Mouse (Mus musculus): Measurements from ENCODE around the gene Nipal1. TPM values are rescaled to one million over a fixed set of nuclear protein-coding genes. Genes with fewer than 3 reads are reported as not detected.

The Nipal1 gene
- polyA plus RNA-seq, 1 experiment, result 0.11 TPM

GRCm38 (mm10) chr5:72681451-72681850 is 33.9 kb downstream of the Nipal1 start:
- Histone ChIP-seq H3K27me3 (ENCODE audit: control insufficient read depth, insufficient read depth, low read length) (no peaks in the 10 kb centered on the region), H3K27ac (ENCODE audit: insufficient read depth, low read length) (no peak overlapping the region), H3K36me3 (ENCODE audit: control insufficient read depth, insufficient read depth, low read length) (no peaks in the 10 kb centered on the region), H3K4me1 (ENCODE audit: control insufficient read depth, insufficient read depth, insufficient read length) (no peaks in the 10 kb centered on the region), H3K4me3 (ENCODE audit: extremely low read depth, insufficient read depth, insufficient read length) (no peak overlapping the region)
- no peak for DNase-seq (ENCODE audit: low read depth in 1 of 2, low spot score in 2 of 2)
- TF ChIP-seq CTCF (IDR thresholded peaks at IDR 0.05; ENCODE audit: extremely low read depth, insufficient read depth, insufficient read length, insufficient replicate concordance) (no peak), POLR2A (IDR thresholded peaks at IDR 0.05; ENCODE audit: low read depth, low read length) (no peak)
- 57% methylated on average over 6 of the region's 6 CpGs for WGBS

- H3K4me1 ChIP-seq (ENCODE audit: control insufficient read depth, insufficient read depth, insufficient read length), result no peaks in the 10 kb centered on the region
- DNase-seq (ENCODE audit: low read depth in 1 of 2, low spot score in 2 of 2), result no peak
Measured at GRCm38 (mm10) chr5:72689556-72689955, 42.0 kb downstream of the Nipal1 start.

GRCm38 (mm10) chr5:72690516-72690915 is 42.9 kb downstream of the Nipal1 start:
- H3K4me3 ChIP-seq (ENCODE audit: extremely low read depth, insufficient read depth, insufficient read length), result no peak overlapping the region
- no peak for DNase-seq (ENCODE audit: low read depth in 1 of 2, low spot score in 2 of 2)
- H3K4me1 ChIP-seq (ENCODE audit: control insufficient read depth, insufficient read depth, insufficient read length), result no peaks in the 10 kb centered on the region
- H3K27me3 ChIP-seq (ENCODE audit: control insufficient read depth, insufficient read depth, low read length), result no peaks in the 10 kb centered on the region
- H3K36me3 ChIP-seq (ENCODE audit: control insufficient read depth, insufficient read depth, low read length), result no peaks in the 10 kb centered on the region
- TF ChIP-seq CTCF (IDR thresholded peaks at IDR 0.05; ENCODE audit: extremely low read depth, insufficient read depth, insufficient read length, insufficient replicate concordance) (no peak), POLR2A (IDR thresholded peaks at IDR 0.05; ENCODE audit: low read depth, low read length) (no peak)
- no peak overlapping the region for H3K27ac ChIP-seq (ENCODE audit: insufficient read depth, low read length)
- WGBS, result 91% methylated on average over 5 of the region's 5 CpGs

More at GRCm38 (mm10) chr5:72689556-72689955, 42.0 kb downstream of the Nipal1 start:
- no peaks in the 10 kb centered on the region for H3K27me3 ChIP-seq (ENCODE audit: control insufficient read depth, insufficient read depth, low read length)
- WGBS, result 93% methylated on average over 7 of the region's 7 CpGs
- no peaks in the 10 kb centered on the region for H3K36me3 ChIP-seq (ENCODE audit: control insufficient read depth, insufficient read depth, low read length)
- no peak overlapping the region for H3K4me3 ChIP-seq (ENCODE audit: extremely low read depth, insufficient read depth, insufficient read length)
- TF ChIP-seq CTCF (IDR thresholded peaks at IDR 0.05; ENCODE audit: extremely low read depth, insufficient read depth, insufficient read length, insufficient replicate concordance) (no peak), POLR2A (IDR thresholded peaks at IDR 0.05; ENCODE audit: low read depth, low read length) (no peak)
- H3K27ac ChIP-seq (ENCODE audit: insufficient read depth, low read length), result no peak overlapping the region

GRCm38 (mm10) chr5:72694684-72695083 is 47.1 kb downstream of the Nipal1 start:
- TF ChIP-seq POLR2A (IDR thresholded peaks at IDR 0.05; ENCODE audit: low read depth, low read length) (no peak), CTCF (IDR thresholded peaks at IDR 0.05; ENCODE audit: extremely low read depth, insufficient read depth, insufficient read length, insufficient replicate concordance) (no peak)
- Histone ChIP-seq H3K27me3 (ENCODE audit: control insufficient read depth, insufficient read depth, low read length) (no peaks in the 10 kb centered on the region), H3K36me3 (ENCODE audit: control insufficient read depth, insufficient read depth, low read length) (no peaks in the 10 kb centered on the region), H3K27ac (ENCODE audit: insufficient read depth, low read length) (no peak overlapping the region), H3K4me3 (ENCODE audit: extremely low read depth, insufficient read depth, insufficient read length) (no peak overlapping the region), H3K4me1 (ENCODE audit: control insufficient read depth, insufficient read depth, insufficient read length) (no peaks in the 10 kb centered on the region)
- WGBS, result 81% methylated on average over 2 of the region's 2 CpGs
- no peak for DNase-seq (ENCODE audit: low read depth in 1 of 2, low spot score in 2 of 2)

- WGBS, result 92% methylated on average over 13 of the region's 13 CpGs
- H3K4me3 ChIP-seq (ENCODE audit: extremely low read depth, insufficient read depth, insufficient read length), result no peak overlapping the region
- H3K27ac ChIP-seq (ENCODE audit: insufficient read depth, low read length), result no peak overlapping the region
- DNase-seq (ENCODE audit: low read depth in 1 of 2, low spot score in 2 of 2), result no peak
- H3K4me1 ChIP-seq (ENCODE audit: control insufficient read depth, insufficient read depth, insufficient read length), result no peaks in the 10 kb centered on the region
- no peaks in the 10 kb centered on the region for H3K27me3 ChIP-seq (ENCODE audit: control insufficient read depth, insufficient read depth, low read length)
- TF ChIP-seq POLR2A (IDR thresholded peaks at IDR 0.05; ENCODE audit: low read depth, low read length) (no peak), CTCF (IDR thresholded peaks at IDR 0.05; ENCODE audit: extremely low read depth, insufficient read depth, insufficient read length, insufficient replicate concordance) (no peak)
- H3K36me3 ChIP-seq (ENCODE audit: control insufficient read depth, insufficient read depth, low read length), result no peaks in the 10 kb centered on the region
Measured at GRCm38 (mm10) chr5:72696491-72696890, 48.9 kb downstream of the Nipal1 start.

- Histone ChIP-seq H3K27me3 (ENCODE audit: control insufficient read depth, insufficient read depth, low read length) (no peaks in the 10 kb centered on the region), H3K27ac (ENCODE audit: insufficient read depth, low read length) (no peak overlapping the region), H3K4me3 (ENCODE audit: extremely low read depth, insufficient read depth, insufficient read length) (no peak overlapping the region), H3K4me1 (ENCODE audit: control insufficient read depth, insufficient read depth, insufficient read length) (no peaks in the 10 kb centered on the region), H3K36me3 (ENCODE audit: control insufficient read depth, insufficient read depth, low read length) (no peaks in the 10 kb centered on the region)
- DNase-seq (ENCODE audit: low read depth in 1 of 2, low spot score in 2 of 2), result no peak
- WGBS, result 88% methylated on average over 3 of the region's 3 CpGs
- no peak for TF ChIP-seq POLR2A (IDR thresholded peaks at IDR 0.05; ENCODE audit: low read depth, low read length)
- no peak for TF ChIP-seq CTCF (IDR thresholded peaks at IDR 0.05; ENCODE audit: extremely low read depth, insufficient read depth, insufficient read length, insufficient replicate concordance)
Measured at GRCm38 (mm10) chr5:72698343-72698742, 50.7 kb downstream of the Nipal1 start.

- TF ChIP-seq POLR2A (IDR thresholded peaks at IDR 0.05; ENCODE audit: low read depth, low read length), result no peak
- TF ChIP-seq CTCF (IDR thresholded peaks at IDR 0.05; ENCODE audit: extremely low read depth, insufficient read depth, insufficient read length, insufficient replicate concordance), result no peak
- Histone ChIP-seq H3K36me3 (ENCODE audit: control insufficient read depth, insufficient read depth, low read length) (no peaks in the 10 kb centered on the region), H3K27ac (ENCODE audit: insufficient read depth, low read length) (no peak overlapping the region), H3K4me1 (ENCODE audit: control insufficient read depth, insufficient read depth, insufficient read length) (no peaks in the 10 kb centered on the region), H3K4me3 (ENCODE audit: extremely low read depth, insufficient read depth, insufficient read length) (no peak overlapping the region), H3K27me3 (ENCODE audit: control insufficient read depth, insufficient read depth, low read length) (no peaks in the 10 kb centered on the region)
- 88% methylated on average over 7 of the region's 7 CpGs for WGBS
- DNase-seq (ENCODE audit: low read depth in 1 of 2, low spot score in 2 of 2), result no peak
Measured at GRCm38 (mm10) chr5:72698818-72699499, 51.4 kb downstream of the Nipal1 start.
